Mouse (Mus musculus) retina, adult 2 months (tissue): ENCODE measurements at regions not wholly inside any gene's neighbourhood (a gene's known extent, or its start where the extent isn't known, plus 50 kb on each side); places are given as distances from the start of the nearest gene placed in this dataset.

Source experiments
- DNase-seq: peaks from one replicate; pipeline ENCODE4 v3.0.0-alpha.2; 2012; ENCODE audit warnings: low read depth, low spot score

- DNase-seq: no peak
Observed at GRCm38 (mm10) chr1:61562091-61562490, 76.5 kb upstream of the Pard3b start.

- no peak for DNase-seq
Observed at GRCm38 (mm10) chr1:61565471-61565870, 73.2 kb upstream of the Pard3b start.

- DNase-seq: no peak
Observed at GRCm38 (mm10) chr1:61574276-61574675, 64.3 kb upstream of the Pard3b start.

- DNase-seq: no peak
Observed at GRCm38 (mm10) chr1:61576758-61577157, 61.9 kb upstream of the Pard3b start.

- no peak for DNase-seq
Observed at GRCm38 (mm10) chr1:61587251-61587650, 51.4 kb upstream of the Pard3b start.
